Mouse (Mus musculus) MEL (cell line): ENCODE data around the gene Mrgprb5. TPM values are rescaled to one million over a fixed set of nuclear protein-coding genes. Genes with fewer than 3 reads are reported as not detected.

ENCODE experiments used
- DNase-seq: peaks from one replicate; pipeline ENCODE4 v3.0.0; 2011; ENCODE audit warnings: low read depth, low spot score
- H3K27ac ChIP-seq: 2 replicates; pipeline ENCODE4 v1.5.1; 2012; ENCODE audit warnings: low read depth, mild to moderate bottlenecking, control low read depth, low read length, moderate library complexity; ENCODE audit not compliant: control insufficient read depth
- H3K27me3 ChIP-seq, 2 experiments: fragments of 150-350 bp in 1 of 2; sonication (generic) in 1 of 2; 2 replicates each; pipeline ENCODE4 v1.6.1; 2012; ENCODE audit warnings: low read length in 2 of 2, mild to moderate bottlenecking in 2 of 2, improper control_type of control experiment in 1 of 2, moderate library complexity in 1 of 2; ENCODE audit not compliant: insufficient read depth in 2 of 2, control insufficient read depth in 1 of 2
- H3K36me3 ChIP-seq, 2 experiments: 2 replicates each; pipeline ENCODE4 v1.6.1; 2012 to 2014; ENCODE audit warnings: low read length in 2 of 2, improper control_type of control experiment in 1 of 2, inconsistent platforms in 1 of 2, mild to moderate bottlenecking in 1 of 2; ENCODE audit not compliant: insufficient read depth in 2 of 2, control insufficient read depth in 1 of 2
- H3K4me1 ChIP-seq, 2 experiments: fragments of 150-350 bp in 1 of 2; sonication (generic) in 1 of 2; 2 replicates each; pipeline ENCODE4 v1.6.1; 2012; ENCODE audit warnings: low read length in 2 of 2, improper control_type of control experiment in 1 of 2, mild to moderate bottlenecking in 1 of 2; ENCODE audit not compliant: insufficient read depth in 2 of 2, control insufficient read depth in 1 of 2
- H3K4me3 ChIP-seq, 2 experiments: fragments of 150-350 bp in 1 of 2; sonication (generic) in 1 of 2; 2 replicates each; pipeline ENCODE4 v1.5.1; 2012; ENCODE audit warnings: low read depth in 2 of 2, low read length in 2 of 2, mild to moderate bottlenecking in 2 of 2, moderate library complexity in 2 of 2, control low read depth in 1 of 2, improper control_type of control experiment in 1 of 2; ENCODE audit not compliant: control insufficient read depth in 1 of 2, insufficient read depth in 1 of 2
- H3K79me2 ChIP-seq: 2 replicates; pipeline ENCODE4 v1.6.1; 2012; ENCODE audit warnings: mild to moderate bottlenecking, low read length, moderate library complexity; ENCODE audit not compliant: control insufficient read depth, poor library complexity, insufficient read depth
- H3K9ac ChIP-seq: 2 replicates; pipeline ENCODE4 v1.6.1; 2012; ENCODE audit warnings: low read depth, mild to moderate bottlenecking, control low read depth, low read length, moderate library complexity; ENCODE audit not compliant: control insufficient read depth, poor library complexity, severe bottlenecking
- H3K9me3 ChIP-seq: fragments of 150-350 bp; sonication (generic); replicated peaks from 2 replicates; pipeline ENCODE4 v1.6.1; 2012; ENCODE audit warnings: mild to moderate bottlenecking, low read length, improper control_type of control experiment, moderate library complexity; ENCODE audit not compliant: insufficient read depth
- BHLHE40 ChIP-seq: IDR thresholded peaks from 2 replicates; pipeline ENCODE4 v1.6.1; 2012; ENCODE audit warnings: low read depth, mild to moderate bottlenecking, inconsistent platforms, low read length, improper control_type of control experiment, borderline replicate concordance
- CHD1 ChIP-seq: IDR thresholded peaks from 2 replicates; pipeline ENCODE4 v1.6.1; 2012; ENCODE audit warnings: low read depth, mild to moderate bottlenecking, inconsistent platforms, low read length, improper control_type of control experiment
- CTCF ChIP-seq, 3 experiments: IDR thresholded peaks in 2 of 3; conservative IDR thresholded peaks in 1 of 3; 2 replicates each; pipeline ENCODE4 v1.5.1; 2011 to 2012; ENCODE audit warnings: low read length in 3 of 3, low read depth in 2 of 3, mild to moderate bottlenecking in 2 of 3, improper control_type of control experiment in 1 of 3, inconsistent platforms in 1 of 3, mixed read lengths in 1 of 3, moderate library complexity in 1 of 3; ENCODE audit not compliant: control insufficient read depth in 1 of 3, insufficient read depth in 1 of 3, poor library complexity in 1 of 3, severe bottlenecking in 1 of 3
- ELF1 ChIP-seq: IDR thresholded peaks from 2 replicates; pipeline ENCODE4 v1.6.1; 2014; ENCODE audit warnings: low read depth, mild to moderate bottlenecking, inconsistent platforms, low read length, improper control_type of control experiment, moderate library complexity
- EP300 ChIP-seq, 2 experiments: IDR thresholded peaks; 2 replicates each; pipeline ENCODE4 v1.6.1; 2011; ENCODE audit warnings: improper control_type of control experiment in 2 of 2, low read length in 2 of 2, low read depth in 1 of 2, mild to moderate bottlenecking in 1 of 2
- GATA1 ChIP-seq: IDR thresholded peaks from 2 replicates; pipeline ENCODE4 v1.6.1; 2011; ENCODE audit warnings: low read depth, low read length, improper control_type of control experiment
- MAX ChIP-seq: IDR thresholded peaks from 2 replicates; pipeline ENCODE4 v1.6.1; 2011; ENCODE audit warnings: low read length, improper control_type of control experiment
- MEF2A ChIP-seq: IDR thresholded peaks from 2 replicates; pipeline ENCODE4 v1.6.1; 2014; ENCODE audit warnings: low read depth, mild to moderate bottlenecking, inconsistent platforms, low read length, improper control_type of control experiment; ENCODE audit not compliant: poor library complexity, insufficient replicate concordance, severe bottlenecking; ENCODE audit errors: extremely low read depth
- MYB ChIP-seq: IDR thresholded peaks from 2 replicates; pipeline ENCODE4 v1.6.1; 2011; ENCODE audit warnings: mild to moderate bottlenecking, low read depth, low read length, improper control_type of control experiment
- POLR2A ChIP-seq, 2 experiments: IDR thresholded peaks; 2 replicates each; pipeline ENCODE4 v1.6.1; 2011 to 2012; ENCODE audit warnings: low read length in 2 of 2, mild to moderate bottlenecking in 2 of 2, control low read depth in 1 of 2, improper control_type of control experiment in 1 of 2, low read depth in 1 of 2, moderate library complexity in 1 of 2; ENCODE audit not compliant: control insufficient read depth in 1 of 2, insufficient read depth in 1 of 2, poor library complexity in 1 of 2
- POLR2AphosphoS5 ChIP-seq: IDR thresholded peaks from 2 replicates; pipeline ENCODE4 v1.6.1; 2012; ENCODE audit warnings: low read depth, borderline replicate concordance, mild to moderate bottlenecking, inconsistent platforms, low read length, moderate library complexity, mixed read lengths
- RAD21 ChIP-seq: IDR thresholded peaks from 2 replicates; pipeline ENCODE4 v1.6.1; 2011; ENCODE audit warnings: mild to moderate bottlenecking, low read depth, low read length, improper control_type of control experiment
- RCOR1 ChIP-seq: IDR thresholded peaks from 2 replicates; pipeline ENCODE4 v1.6.1; 2012; ENCODE audit warnings: low read depth, mild to moderate bottlenecking, inconsistent platforms, low read length, improper control_type of control experiment
- TAL1 ChIP-seq: IDR thresholded peaks from 2 replicates; pipeline ENCODE4 v1.6.1; 2012; ENCODE audit warnings: mild to moderate bottlenecking, inconsistent platforms, low read length, moderate library complexity, mixed read lengths
- TBP ChIP-seq: IDR thresholded peaks from 2 replicates; pipeline ENCODE4 v1.8.0; 2011; ENCODE audit warnings: low read depth, low read length, improper control_type of control experiment
- UBTF ChIP-seq: IDR thresholded peaks from 2 replicates; pipeline ENCODE4 v1.6.1; 2012; ENCODE audit warnings: low read depth, mild to moderate bottlenecking, inconsistent platforms, low read length, improper control_type of control experiment, moderate library complexity, borderline replicate concordance; ENCODE audit not compliant: insufficient read depth
- USF1 ChIP-seq: IDR thresholded peaks from 2 replicates; pipeline ENCODE4 v1.6.1; 2014; ENCODE audit warnings: low read depth, mild to moderate bottlenecking, inconsistent platforms, low read length, improper control_type of control experiment, moderate library complexity
- USF2 ChIP-seq, 2 experiments: IDR thresholded peaks; 2 replicates each; pipeline ENCODE4 v1.6.1; 2011 to 2012; ENCODE audit warnings: improper control_type of control experiment in 2 of 2, low read length in 2 of 2, borderline replicate concordance in 1 of 2, inconsistent platforms in 1 of 2, low read depth in 1 of 2, mild to moderate bottlenecking in 1 of 2; ENCODE audit not compliant: insufficient read depth in 1 of 2
- ZC3H11A ChIP-seq: IDR thresholded peaks from 2 replicates; pipeline ENCODE4 v1.6.1; 2012; ENCODE audit warnings: low read depth, mild to moderate bottlenecking, inconsistent platforms, low read length, improper control_type of control experiment
- ZKSCAN1 ChIP-seq: IDR thresholded peaks from 2 replicates; pipeline ENCODE4 v1.6.1; 2012; ENCODE audit warnings: low read depth, mild to moderate bottlenecking, inconsistent platforms, low read length, improper control_type of control experiment, moderate library complexity
- ZMIZ1 ChIP-seq: IDR thresholded peaks from 2 replicates; pipeline ENCODE4 v1.6.1; 2012; ENCODE audit warnings: low read depth, mild to moderate bottlenecking, inconsistent platforms, low read length, improper control_type of control experiment, moderate library complexity
- ZNF384 ChIP-seq: IDR thresholded peaks from 2 replicates; pipeline ENCODE4 v1.6.1; 2012; ENCODE audit warnings: low read depth, mild to moderate bottlenecking, inconsistent platforms, low read length, improper control_type of control experiment
- polyA plus RNA-seq, 2 experiments: library from polyadenylated mRNA; stranded (reverse) in 1 of 2; unstranded in 1 of 2; fragments of >175 nt in 1 of 2; fragments of >200 nt in 1 of 2; gene quantifications; 2 replicates each; pipeline versions ENCODE4 v1.2.1 to v1.2.4; 2012; ENCODE audit warnings: low replicate concordance in 2 of 2, low read depth in 1 of 2; ENCODE audit not compliant: insufficient read length in 2 of 2, insufficient read depth in 1 of 2, missing spikeins in 1 of 2
- total RNA-seq: library from RNA; depleted of rRNA; stranded (reverse); fragments of 300-350 nt; gene quantifications from 2 replicates; pipeline ENCODE4 v1.2.3, GENCODE M21; 2012

The Mrgprb5 gene
- total and polyA plus RNA-seq, 3 experiments: not detected

DNA sequence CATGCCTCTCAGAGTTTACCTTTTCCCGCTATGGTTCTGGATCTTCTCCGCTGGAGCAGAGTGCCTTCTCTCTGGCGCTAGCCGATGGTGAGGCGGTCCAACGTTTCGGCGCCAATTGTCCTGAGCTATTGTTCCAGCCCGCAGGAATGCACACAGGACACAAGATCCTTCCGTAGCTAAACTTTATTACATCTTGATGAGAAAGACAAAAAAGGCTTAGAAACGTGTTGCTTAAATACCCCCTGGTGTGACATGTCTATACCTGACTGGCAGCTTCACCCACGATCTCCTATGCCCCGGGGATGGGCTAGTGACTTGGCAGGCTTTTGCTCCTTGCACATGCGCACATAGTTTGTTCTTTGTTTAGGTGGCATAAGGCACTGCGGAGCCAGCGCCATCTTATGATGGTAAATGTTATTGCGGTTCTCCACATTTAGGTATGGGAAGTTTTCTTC, 30.5 kb downstream of the Mrgprb5 start:
- H3K4me3 ChIP-seq: no peak overlapping the region
- H3K27me3 ChIP-seq: no peaks in the 10 kb centered on the region; a peak in 1 of 4 replicates
- H3K36me3 ChIP-seq: no peaks in the 10 kb centered on the region
- H3K4me1 ChIP-seq: no peaks in the 10 kb centered on the region
- no peaks in the 10 kb centered on the region for H3K9me3 ChIP-seq
- TF ChIP-seq ZKSCAN1: no peak
- no peak for TF ChIP-seq USF1
- TF ChIP-seq ZMIZ1: no peak
- no peak; the same call in 1 of the 2 replicates for TF ChIP-seq RAD21
- TF ChIP-seq USF2 (IDR thresholded peaks at IDR 0.05; ENCODE audit: borderline replicate concordance in 1 of 2, insufficient read depth in 1 of 2, low read depth in 1 of 2, low read length in 2 of 2): no peak
- TF ChIP-seq CTCF (IDR thresholded peaks at IDR 0.05 in 2 of 3, conservative IDR thresholded peaks at IDR 0.05 in 1 of 3; ENCODE audit: control insufficient read depth in 1 of 3, insufficient read depth in 1 of 3, low read depth in 2 of 3, low read length in 3 of 3, poor library complexity in 1 of 3, severe bottlenecking in 1 of 3): no peak; a peak in 1 of 6 replicates
- no peak for TF ChIP-seq RCOR1
- no peak for TF ChIP-seq ZNF384
- no peak for TF ChIP-seq ELF1
- TF ChIP-seq EP300 (IDR thresholded peaks at IDR 0.05; ENCODE audit: low read depth in 1 of 2, low read length in 2 of 2): no peak
- no peak for TF ChIP-seq CHD1
- no peak for TF ChIP-seq ZC3H11A
- TF ChIP-seq MYB: no peak
- TF ChIP-seq, all 39 proteins: peak for 0
- no peak overlapping the region for H3K27ac ChIP-seq
- no peak overlapping the region for H3K9ac ChIP-seq
- DNase-seq: no peak
- H3K79me2 ChIP-seq: no peaks in the 10 kb centered on the region

DNA sequence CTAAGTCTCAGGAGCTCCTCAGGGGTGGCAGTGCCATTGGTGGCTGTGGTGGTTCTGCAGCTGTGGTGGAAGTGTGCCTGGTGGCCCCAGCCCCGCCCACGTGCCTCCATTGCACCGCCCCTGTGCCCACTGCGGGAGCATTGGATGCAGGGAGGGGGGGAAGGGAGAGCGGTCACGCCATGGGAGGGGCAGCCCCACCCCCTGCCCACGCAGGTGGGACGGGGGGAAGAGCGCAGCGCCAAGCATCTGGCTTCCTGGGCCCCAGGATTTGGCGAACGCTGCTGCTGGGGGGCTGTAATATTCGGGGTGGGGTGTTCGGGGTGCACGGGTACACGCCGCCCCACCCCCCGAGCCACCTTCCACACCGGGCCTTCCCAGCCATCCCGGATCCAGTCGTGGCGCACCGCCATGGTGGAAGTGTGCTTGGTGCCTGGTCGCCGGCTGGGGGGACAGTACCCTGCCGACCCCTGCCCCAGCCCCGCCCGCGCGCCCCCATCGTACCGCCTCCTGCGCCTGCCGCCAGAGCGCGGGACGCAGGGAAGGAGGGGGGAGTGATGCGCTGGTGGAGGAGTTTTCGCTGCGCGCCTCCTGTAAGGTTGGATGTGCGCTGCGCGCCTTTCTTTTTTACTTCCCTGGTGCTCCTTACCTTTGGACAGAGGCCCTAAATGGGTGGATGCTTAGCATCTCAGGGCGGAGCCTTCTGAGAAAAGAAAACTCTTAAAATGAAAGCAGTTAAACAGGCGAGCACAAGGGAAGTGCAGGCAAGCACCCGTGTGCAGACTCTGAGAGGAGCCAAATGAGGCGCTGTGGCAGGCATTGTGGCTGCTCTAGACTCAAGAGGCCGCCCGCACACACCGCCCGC, 31.4 kb downstream of the Mrgprb5 start:
- TF ChIP-seq ZMIZ1 (no peak), MEF2A (no peak), MYB (no peak), TAL1 (no peak), CHD1 (no peak), TBP (no peak), POLR2AphosphoS5 (no peak), UBTF (no peak), POLR2A (IDR thresholded peaks at IDR 0.05; ENCODE audit: control insufficient read depth in 1 of 2, insufficient read depth in 1 of 2, low read depth in 1 of 2, low read length in 2 of 2, poor library complexity in 1 of 2) (no peak), GATA1 (no peak), BHLHE40 (no peak), MAX (no peak)
- H3K27ac ChIP-seq: no peak overlapping the region
- no peaks in the 10 kb centered on the region for H3K9me3 ChIP-seq
- no peak overlapping the region for H3K9ac ChIP-seq
- H3K79me2 ChIP-seq: no peaks in the 10 kb centered on the region
- no peak for DNase-seq
- H3K36me3 ChIP-seq: no peaks in the 10 kb centered on the region
- no peak overlapping the region for H3K4me3 ChIP-seq
- no peaks in the 10 kb centered on the region for H3K27me3 ChIP-seq
- H3K4me1 ChIP-seq: no peaks in the 10 kb centered on the region
